Mouse (Mus musculus) embryonic facial prominence, embryonic 15.5 days (tissue): ENCODE results near the gene Tshz2. TPM values are rescaled to one million over a fixed set of nuclear protein-coding genes. Genes with fewer than 3 reads are reported as not detected.

ENCODE experiments used
- ATAC-seq: fragments of 200-750 bp; cut with Nextera tagmentation; 2 replicates; pipeline ENCODE4 v1.8.0; 2017; ENCODE audit warnings: low read depth, moderate TSS enrichment; ENCODE audit not compliant: insufficient number of reproducible peaks, low FRiP score, low TSS enrichment
- H3K27ac ChIP-seq: fragments of 300-500 bp; sonication (generic); replicated peaks from 2 replicates; pipeline ENCODE4 v1.5.1; 2015; ENCODE audit warnings: mild to moderate bottlenecking, inconsistent platforms
- H3K27me3 ChIP-seq: fragments of 300-500 bp; sonication (generic); 2 replicates; pipeline ENCODE4 v1.6.1; 2015; ENCODE audit warnings: inconsistent platforms
- H3K36me3 ChIP-seq: fragments of 300-500 bp; sonication (generic); 2 replicates; pipeline ENCODE4 v1.6.1; 2015; ENCODE audit warnings: mild to moderate bottlenecking, inconsistent platforms
- H3K4me1 ChIP-seq: fragments of 300-500 bp; sonication (generic); 2 replicates; pipeline ENCODE4 v1.6.1; 2015; ENCODE audit warnings: inconsistent platforms
- H3K4me2 ChIP-seq: fragments of 300-500 bp; sonication (generic); replicated peaks from 2 replicates; pipeline ENCODE4 v1.6.1; 2015; ENCODE audit warnings: mild to moderate bottlenecking, inconsistent platforms
- H3K4me3 ChIP-seq: fragments of 300-500 bp; sonication (generic); replicated peaks from 2 replicates; pipeline ENCODE4 v1.5.1; 2015; ENCODE audit warnings: mild to moderate bottlenecking, inconsistent platforms
- H3K9ac ChIP-seq: fragments of 300-500 bp; sonication (generic); 2 replicates; pipeline ENCODE4 v1.6.1; 2015; ENCODE audit warnings: inconsistent platforms
- H3K9me3 ChIP-seq: fragments of 300-500 bp; sonication (generic); replicated peaks from 2 replicates; pipeline ENCODE4 v1.6.1; 2016; ENCODE audit warnings: inconsistent platforms
- WGBS: fragments of 180-500 bp; shearing (Covaris S2); methylation state at CpG from one replicate; pipeline ENCODE4 v1.1.7; 2015; 5-methylcytosine and 5-hydroxymethylcytosine counted together
- polyA plus RNA-seq: library from polyadenylated mRNA; unstranded; fragments of >200 nt; fragmentation: Nextera tagmentation; extraction: Ambion mirVana; gene quantifications from 2 replicates; pipeline ENCODE4 v1.2.1, GENCODE M21; 2015

Gene Tshz2
- polyA plus RNA-seq, 1 experiment from 2014 or later, result 10.5 TPM

- ATAC-seq, result no peak
- H3K9ac ChIP-seq, result no peak overlapping the region
- 80% methylated on average over 9 of the region's 9 CpGs for WGBS
These were observed 462.1 kb downstream of the Tshz2 start for GRCm38 (mm10) chr2:170094871-170095270.

GRCm38 (mm10) chr2:170101132-170101531 is 468.3 kb downstream of the Tshz2 start:
- WGBS, result 2% methylated on average over 12 of the region's 12 CpGs
- no peak overlapping the region for H3K4me2 ChIP-seq
- H3K9ac ChIP-seq, result no peak overlapping the region
- no peak for ATAC-seq
- H3K4me1 ChIP-seq, result no peaks in the 10 kb centered on the region
- H3K4me3 ChIP-seq, result no peak overlapping the region
- H3K27me3 ChIP-seq, result no peaks in the 10 kb centered on the region
- H3K36me3 ChIP-seq, result no peaks in the 10 kb centered on the region
- H3K9me3 ChIP-seq, result no peaks in the 10 kb centered on the region
- H3K27ac ChIP-seq, result no peak overlapping the region

More at GRCm38 (mm10) chr2:170094871-170095270, 462.1 kb downstream of the Tshz2 start:
- no peaks in the 10 kb centered on the region for H3K9me3 ChIP-seq
- H3K36me3 ChIP-seq, result no peaks in the 10 kb centered on the region
- no peak overlapping the region for H3K27ac ChIP-seq
- no peaks in the 10 kb centered on the region for H3K27me3 ChIP-seq
- no peak overlapping the region for H3K4me2 ChIP-seq
- no peaks in the 10 kb centered on the region for H3K4me1 ChIP-seq
- no peak overlapping the region for H3K4me3 ChIP-seq

GRCm38 (mm10) chr2:170101932-170102331 is 469.1 kb downstream of the Tshz2 start:
- Histone ChIP-seq H3K4me2 (no peak overlapping the region), H3K4me1 (no peaks in the 10 kb centered on the region), H3K36me3 (peaks cover under 1% of the 10 kb centered on the region; the same call in 1 of the 2 replicates), H3K9ac (no peak overlapping the region), H3K4me3 (no peak overlapping the region), H3K27ac (no peak overlapping the region), H3K27me3 (no peaks in the 10 kb centered on the region), H3K9me3 (no peaks in the 10 kb centered on the region)
- no peak for ATAC-seq
- 75% methylated on average over 7 of the region's 7 CpGs for WGBS

GRCm38 (mm10) chr2:170103341-170103740 is 470.5 kb downstream of the Tshz2 start:
- H3K27ac ChIP-seq, result no peak overlapping the region
- no peak overlapping the region for H3K4me3 ChIP-seq
- no peak for ATAC-seq
- H3K4me1 ChIP-seq, result no peaks in the 10 kb centered on the region
- peaks cover 7% of the 10 kb centered on the region; the same call in 1 of the 2 replicates for H3K36me3 ChIP-seq
- H3K9me3 ChIP-seq, result no peaks in the 10 kb centered on the region
- H3K9ac ChIP-seq, result no peak overlapping the region
- H3K4me2 ChIP-seq, result no peak overlapping the region
- WGBS, result 74% methylated on average over 5 of the region's 5 CpGs
- no peaks in the 10 kb centered on the region for H3K27me3 ChIP-seq

GRCm38 (mm10) chr2:170103852-170104251 is 471.0 kb downstream of the Tshz2 start:
- no peak overlapping the region for H3K27ac ChIP-seq
- H3K27me3 ChIP-seq, result no peaks in the 10 kb centered on the region
- WGBS, result 48% methylated on average over 9 of the region's 9 CpGs
- H3K4me1 ChIP-seq, result no peaks in the 10 kb centered on the region
- H3K9me3 ChIP-seq, result no peaks in the 10 kb centered on the region
- no peak for ATAC-seq
- H3K4me3 ChIP-seq, result no peak overlapping the region
- no peak overlapping the region for H3K9ac ChIP-seq
- H3K4me2 ChIP-seq, result no peak overlapping the region
- peaks cover 9% of the 10 kb centered on the region; the same call in 1 of the 2 replicates for H3K36me3 ChIP-seq

- H3K9ac ChIP-seq, result no peak overlapping the region
- H3K4me2 ChIP-seq, result no peak overlapping the region
- H3K9me3 ChIP-seq, result no peaks in the 10 kb centered on the region
- H3K36me3 ChIP-seq, result peaks cover 15% of the 10 kb centered on the region
- 91% methylated on average over 6 of the region's 6 CpGs for WGBS
- ATAC-seq, result no peak
- no peak overlapping the region for H3K27ac ChIP-seq
- no peaks in the 10 kb centered on the region for H3K27me3 ChIP-seq
- H3K4me1 ChIP-seq, result no peaks in the 10 kb centered on the region
- H3K4me3 ChIP-seq, result no peak overlapping the region
These were observed 471.6 kb downstream of the Tshz2 start for GRCm38 (mm10) chr2:170104396-170104795.

DNA sequence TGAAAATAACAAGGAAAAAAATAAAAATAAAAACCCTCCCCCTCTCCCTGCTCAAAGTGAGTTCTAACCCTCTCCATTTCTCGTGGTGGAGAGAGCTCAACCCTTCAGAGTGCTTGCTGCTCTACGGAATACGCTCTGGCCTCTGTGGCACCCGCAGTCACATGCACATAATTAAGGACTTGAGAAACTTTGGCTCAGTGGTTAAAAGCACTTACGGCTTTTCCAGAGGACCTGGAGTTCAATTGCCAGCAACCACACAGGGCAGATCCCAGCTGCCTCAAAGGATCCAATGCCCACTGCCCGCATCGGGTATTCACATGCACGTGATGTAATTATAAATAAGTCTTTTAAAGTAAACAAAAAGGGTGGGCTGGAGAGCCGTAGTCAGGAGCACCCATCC is 473.2 kb downstream of the Tshz2 start:
- H3K27me3 ChIP-seq, result no peaks in the 10 kb centered on the region
- H3K4me2 ChIP-seq, result no peak overlapping the region
- H3K9me3 ChIP-seq, result no peaks in the 10 kb centered on the region
- H3K9ac ChIP-seq, result no peak overlapping the region
- H3K4me1 ChIP-seq, result no peaks in the 10 kb centered on the region
- peaks cover 31% of the 10 kb centered on the region for H3K36me3 ChIP-seq
- H3K4me3 ChIP-seq, result no peak overlapping the region
- ATAC-seq, result 0 out of 2 replicates have a peak, but pooled peaks have one; percentile 12
- WGBS, result 53% methylated on average over 9 of the region's 9 CpGs
- H3K27ac ChIP-seq, result no peak overlapping the region

DNA sequence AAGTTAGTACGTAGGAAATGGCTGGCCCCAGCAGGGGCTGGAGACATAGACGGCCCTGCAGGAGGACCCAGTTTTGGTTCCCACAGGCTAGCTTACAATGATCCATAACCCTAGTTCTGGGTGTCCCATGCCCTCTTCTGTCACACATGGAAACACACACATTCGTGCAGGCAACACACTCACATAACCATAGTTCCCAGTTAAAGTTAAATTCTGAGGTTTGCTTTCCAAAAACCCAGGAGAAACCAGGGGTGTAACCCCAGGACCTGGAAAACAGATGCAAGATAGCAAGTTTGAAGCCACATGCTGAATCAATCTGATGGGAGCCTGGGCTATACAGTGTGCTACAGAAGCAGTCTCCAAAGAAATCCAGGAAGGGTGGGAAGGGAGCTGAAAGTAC is 475.0 kb downstream of the Tshz2 start:
- Histone ChIP-seq H3K9me3 (no peaks in the 10 kb centered on the region), H3K4me1 (no peaks in the 10 kb centered on the region), H3K4me2 (no peak overlapping the region), H3K27ac (no peak overlapping the region), H3K27me3 (no peaks in the 10 kb centered on the region), H3K36me3 (peaks cover 45% of the 10 kb centered on the region), H3K4me3 (no peak overlapping the region), H3K9ac (no peak overlapping the region)
- WGBS, result 82% methylated on average over 3 of the region's 3 CpGs
- ATAC-seq, result no peak

DNA sequence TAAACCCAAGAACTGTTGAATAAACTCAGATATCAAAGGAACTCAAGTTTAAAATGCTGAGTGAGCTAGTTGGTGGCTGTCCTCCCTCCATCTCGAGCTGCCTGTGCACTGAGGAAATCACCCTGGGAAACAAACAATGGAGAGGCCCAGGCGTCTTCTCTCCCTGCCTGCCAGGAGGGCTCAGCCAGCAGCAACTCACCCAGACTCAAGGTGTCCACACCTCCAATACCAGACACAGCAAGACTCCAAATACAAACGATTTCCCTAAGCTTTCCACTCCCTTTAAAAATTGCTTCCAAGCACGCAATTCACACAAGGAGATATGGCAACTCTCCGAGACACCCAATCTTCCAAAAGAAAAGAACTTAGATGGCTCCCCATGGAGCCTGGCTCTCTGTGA is 476.7 kb downstream of the Tshz2 start:
- H3K9ac ChIP-seq, result no peak overlapping the region
- no peak overlapping the region for H3K4me3 ChIP-seq
- H3K4me1 ChIP-seq, result no peaks in the 10 kb centered on the region
- H3K9me3 ChIP-seq, result no peaks in the 10 kb centered on the region
- no peak overlapping the region for H3K27ac ChIP-seq
- WGBS, result 60% methylated on average over 5 of the region's 5 CpGs
- H3K27me3 ChIP-seq, result no peaks in the 10 kb centered on the region
- no peak for ATAC-seq
- no peak overlapping the region for H3K4me2 ChIP-seq
- H3K36me3 ChIP-seq, result peaks cover 62% of the 10 kb centered on the region

DNA sequence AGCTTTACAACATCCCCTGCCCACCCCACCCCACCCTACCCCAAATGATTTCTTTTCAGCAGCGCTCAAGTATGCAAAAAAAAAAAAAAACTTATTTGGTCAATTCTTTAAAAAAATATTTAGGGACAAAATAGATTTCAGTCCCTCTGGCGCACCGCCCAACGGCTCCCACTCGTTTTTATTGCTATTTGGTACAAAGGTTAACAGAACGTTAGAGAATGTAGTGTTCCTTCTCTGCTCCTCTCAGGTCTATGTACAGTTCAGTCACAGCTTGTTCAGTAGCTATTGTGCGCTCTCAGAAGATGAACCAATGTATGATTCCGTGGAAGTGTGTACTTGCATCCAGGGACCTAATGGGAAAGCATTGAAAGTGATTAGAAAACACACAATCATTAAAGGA is 477.5 kb downstream of the Tshz2 start:
- no peak overlapping the region for H3K27ac ChIP-seq
- ATAC-seq, result no peak
- no peaks in the 10 kb centered on the region for H3K9me3 ChIP-seq
- no peak overlapping the region for H3K4me3 ChIP-seq
- H3K27me3 ChIP-seq, result no peaks in the 10 kb centered on the region
- no peak overlapping the region for H3K4me2 ChIP-seq
- H3K9ac ChIP-seq, result no peak overlapping the region
- no peaks in the 10 kb centered on the region for H3K4me1 ChIP-seq
- 86% methylated on average over 8 of the region's 8 CpGs for WGBS
- H3K36me3 ChIP-seq, result peaks cover 70% of the 10 kb centered on the region

DNA sequence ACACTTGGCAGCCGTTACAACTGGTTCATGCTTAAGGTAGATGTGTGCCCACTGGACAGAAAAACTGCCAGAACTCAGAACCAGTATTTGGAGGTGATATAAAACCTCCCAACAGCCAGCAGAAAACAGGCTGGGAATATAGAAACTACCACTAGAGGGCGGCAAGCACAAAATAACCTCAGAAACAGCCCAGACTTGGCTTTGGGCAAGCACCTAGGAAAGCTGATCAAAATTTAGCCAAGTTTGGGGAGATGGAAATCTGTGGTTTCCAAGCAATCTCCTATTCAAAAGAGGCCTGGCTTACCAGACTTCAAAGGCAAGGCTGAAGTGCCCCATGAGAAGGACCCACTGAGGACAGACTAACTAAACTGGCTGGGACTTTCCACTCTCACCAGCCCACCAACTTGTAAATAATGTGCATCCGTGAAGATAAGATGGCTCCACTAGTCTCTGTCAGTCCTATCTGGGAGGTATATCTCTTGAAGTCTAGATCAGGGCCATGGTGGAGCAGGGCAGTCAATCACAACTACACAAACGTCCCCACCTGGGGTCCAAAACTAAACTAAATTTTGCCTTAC is 484.0 kb downstream of the Tshz2 start:
- Histone ChIP-seq H3K9me3 (no peaks in the 10 kb centered on the region), H3K36me3 (peaks cover 72% of the 10 kb centered on the region), H3K27ac (peak overlapping the region; percentile 23; the same call in 1 of the 2 replicates), H3K4me2 (no peak overlapping the region), H3K9ac (no peak overlapping the region), H3K27me3 (no peaks in the 10 kb centered on the region), H3K4me3 (no peak overlapping the region), H3K4me1 (peaks cover 16% of the 10 kb centered on the region)
- 40% methylated on average over 4 of the region's 4 CpGs for WGBS
- ATAC-seq, result no peak
